Mouse (Mus musculus): ENCODE results near the gene Fgfrl1.
"Not testable (repeated sequence)": the region's sequence is repeated elsewhere in the genome, so short reads cannot be mapped to it uniquely, and the experiment has no call there.

Fgfrl1 gene

GRCm38 (mm10) chr5:108744629-108745028, 52.4 kb downstream of the Fgfrl1 start:
- in situ Hi-C loops (cut with MboI; ENCODE audit: low sequenced_read_pairs): no loop called here

- in situ Hi-C loops (cut with MboI; ENCODE audit: low sequenced_read_pairs): no loop called here
Observed at GRCm38 (mm10) chr5:108750328-108751210, 58.4 kb downstream of the Fgfrl1 start.

GRCm38 (mm10) chr5:108751258-108751657, 59.1 kb downstream of the Fgfrl1 start:
- in situ Hi-C loops (cut with MboI; ENCODE audit: low sequenced_read_pairs): not testable (repeated sequence)

Measured in CH12F3 (cell line).